Mouse (Mus musculus) forebrain, embryonic 13.5 days (tissue): Measurements from ENCODE around the gene Dzip1. TPM values are rescaled to one million over a fixed set of nuclear protein-coding genes. Genes with fewer than 3 reads are reported as not detected.
A peak's percentile ranks its signal among the peaks of the same experiment; 100 is the strongest.

Experiments
- ATAC-seq: fragments of 200-750 bp; cut with Nextera tagmentation; 2 replicates; pipeline ENCODE4 v1.8.0; 2017
- H3K27ac ChIP-seq: fragments of 300-500 bp; sonication (generic); 2 replicates; pipeline ENCODE4 v1.5.1; 2015; ENCODE audit warnings: inconsistent platforms, mild to moderate bottlenecking, moderate library complexity
- H3K27me3 ChIP-seq: fragments of 300-500 bp; sonication (generic); 2 replicates; pipeline ENCODE4 v1.6.1; 2015; ENCODE audit warnings: mild to moderate bottlenecking, inconsistent platforms
- H3K36me3 ChIP-seq: fragments of 300-500 bp; sonication (generic); 2 replicates; pipeline ENCODE4 v1.6.1; 2015; ENCODE audit warnings: mild to moderate bottlenecking, inconsistent platforms; ENCODE audit not compliant: poor library complexity, severe bottlenecking
- H3K4me1 ChIP-seq: fragments of 300-500 bp; sonication (generic); 2 replicates; pipeline ENCODE4 v1.6.1; 2015; ENCODE audit warnings: inconsistent platforms
- H3K4me2 ChIP-seq: fragments of 300-500 bp; sonication (generic); 2 replicates; pipeline ENCODE4 v1.6.1; 2015; ENCODE audit warnings: inconsistent platforms, mild to moderate bottlenecking, moderate library complexity
- H3K4me3 ChIP-seq: fragments of 300-500 bp; sonication (generic); 2 replicates; pipeline ENCODE4 v1.5.1; 2015; ENCODE audit warnings: mild to moderate bottlenecking, inconsistent platforms
- H3K9ac ChIP-seq: fragments of 300-500 bp; sonication (generic); 2 replicates; pipeline ENCODE4 v1.6.1; 2015; ENCODE audit warnings: mild to moderate bottlenecking, inconsistent platforms
- H3K9me3 ChIP-seq: fragments of 300-500 bp; sonication (generic); replicated peaks from 2 replicates; pipeline ENCODE4 v1.6.1; 2016; ENCODE audit warnings: inconsistent platforms
- WGBS: fragments of 180-500 bp; shearing (Covaris S2); methylation state at CpG from one replicate; pipeline ENCODE4 v1.1.7; 2015; 5-methylcytosine and 5-hydroxymethylcytosine counted together
- polyA plus RNA-seq: library from polyadenylated mRNA; unstranded; fragments of >200 nt; fragmentation: Nextera tagmentation; extraction: Ambion mirVana; gene quantifications from 2 replicates; pipeline ENCODE4 v1.2.1, GENCODE M21; 2015

The Dzip1 gene
- polyA plus RNA-seq, 1 experiment from 2014 or later, result 27.2 TPM

DNA sequence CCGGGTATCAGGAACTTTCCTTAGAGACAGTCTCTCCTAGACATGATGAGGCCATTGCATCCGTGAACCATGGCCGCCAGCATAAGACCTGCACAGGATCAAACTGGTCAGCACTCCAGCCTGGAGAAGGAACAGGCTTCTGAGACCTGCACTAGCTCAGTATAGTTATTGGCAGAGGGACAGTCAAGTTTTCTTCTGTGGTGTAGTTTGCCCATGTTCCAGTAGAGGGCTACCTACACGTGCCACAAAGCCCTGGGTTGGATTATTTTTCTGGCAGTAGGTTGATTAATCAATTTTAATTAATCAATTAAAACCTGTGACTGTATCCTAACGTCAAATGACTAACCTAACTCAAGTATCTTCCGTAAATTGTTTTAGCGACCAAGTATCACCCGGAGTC, 6.2 kb downstream of the Dzip1 start:
- Histone ChIP-seq H3K4me3 (no peak overlapping the region), H3K9me3 (no peaks in the 10 kb centered on the region), H3K9ac (no peak overlapping the region), H3K27ac (no peak overlapping the region), H3K4me1 (peaks cover 35% of the 10 kb centered on the region), H3K27me3 (peaks cover 7% of the 10 kb centered on the region; the same call in 1 of the 2 replicates), H3K4me2 (no peak overlapping the region), H3K36me3 (peaks cover 56% of the 10 kb centered on the region)
- no peak; the same call in 1 of the 2 replicates for ATAC-seq
- 72% methylated on average over 8 of the region's 8 CpGs for WGBS

DNA sequence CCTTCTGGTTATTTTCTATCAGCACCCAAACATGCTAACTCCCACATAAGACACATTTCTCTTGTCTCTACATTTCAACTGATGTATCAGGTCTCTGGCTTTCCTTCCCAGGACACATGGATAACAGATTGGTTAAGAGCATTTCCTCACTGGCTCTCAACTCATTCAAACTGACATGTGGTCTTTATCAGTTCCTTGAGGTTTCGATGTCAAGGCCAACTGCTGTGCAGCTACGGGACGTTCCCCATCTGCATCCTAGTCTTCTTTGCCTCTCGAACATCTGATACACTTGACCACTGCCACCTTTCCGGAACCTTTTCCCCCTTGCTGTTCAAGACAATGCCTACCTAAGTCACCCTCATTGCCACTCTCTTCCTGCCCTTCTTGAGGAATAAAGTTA, 11.6 kb downstream of the Dzip1 start:
- no peak overlapping the region for H3K9ac ChIP-seq
- H3K4me3 ChIP-seq, result no peak overlapping the region
- no peak for ATAC-seq
- H3K9me3 ChIP-seq, result no peaks in the 10 kb centered on the region
- H3K4me1 ChIP-seq, result no peaks in the 10 kb centered on the region
- H3K27ac ChIP-seq, result no peak overlapping the region
- 89% methylated on average over 5 of the region's 5 CpGs for WGBS
- H3K27me3 ChIP-seq, result no peaks in the 10 kb centered on the region
- H3K4me2 ChIP-seq, result no peak overlapping the region
- peaks cover 88% of the 10 kb centered on the region for H3K36me3 ChIP-seq

- Histone ChIP-seq H3K27ac (no peak overlapping the region), H3K4me1 (peaks cover 5% of the 10 kb centered on the region; the same call in 1 of the 2 replicates), H3K4me2 (no peak overlapping the region), H3K9me3 (no peaks in the 10 kb centered on the region), H3K36me3 (peaks cover 89% of the 10 kb centered on the region), H3K27me3 (no peaks in the 10 kb centered on the region), H3K4me3 (no peak overlapping the region), H3K9ac (no peak overlapping the region)
- WGBS, result 92% methylated on average over 6 of the region's 6 CpGs
- ATAC-seq, result no peak
These were observed 13.7 kb downstream of the Dzip1 start for GRCm38 (mm10) chr14:118911521-118911920.

DNA sequence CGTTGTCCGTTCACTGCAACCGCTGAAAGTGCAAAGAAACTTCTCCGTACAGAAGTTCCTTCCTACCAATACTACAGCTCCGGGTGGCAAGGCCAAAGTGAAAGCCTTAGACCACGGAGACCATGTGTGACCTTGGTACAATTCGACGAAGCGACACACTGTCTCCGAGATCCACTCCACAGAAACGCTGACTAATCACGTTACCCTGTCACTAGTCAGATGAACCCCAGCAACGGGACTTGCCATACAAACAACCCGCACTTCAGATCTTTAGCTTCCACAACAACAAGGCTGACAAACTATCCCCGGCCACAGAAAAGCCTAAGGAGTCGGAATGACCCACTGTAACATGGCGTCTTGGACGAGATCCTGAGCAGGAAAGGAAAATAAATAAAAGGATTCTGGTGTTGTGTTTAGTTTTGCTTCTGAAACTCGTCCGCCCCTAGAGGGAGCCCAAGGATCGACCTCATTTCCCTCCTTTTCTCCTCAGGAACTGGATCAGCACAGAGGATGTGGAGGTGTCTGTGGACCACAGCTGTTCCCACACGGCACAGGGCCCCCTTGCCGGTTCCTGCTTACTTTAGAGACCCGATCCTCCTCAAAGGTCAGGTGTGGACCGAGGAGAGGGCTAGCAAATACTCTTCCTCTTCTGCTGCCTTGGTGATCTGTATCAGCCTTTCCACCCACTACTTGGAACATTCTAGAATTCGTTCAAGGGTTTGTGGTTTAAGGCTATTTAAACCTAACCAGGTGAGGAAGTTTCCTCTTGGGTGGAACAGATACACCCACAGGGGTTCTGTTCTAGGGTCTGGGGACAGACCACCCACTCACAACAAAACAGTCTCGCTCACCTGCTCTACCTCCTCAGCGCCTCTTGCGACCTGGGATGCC, 14.7 kb downstream of the Dzip1 start:
- peaks cover 5% of the 10 kb centered on the region; the same call in 1 of the 2 replicates for H3K4me1 ChIP-seq
- no peaks in the 10 kb centered on the region for H3K27me3 ChIP-seq
- H3K9ac ChIP-seq, result no peak overlapping the region
- ATAC-seq, result peak; percentile 54
- peaks cover 90% of the 10 kb centered on the region for H3K36me3 ChIP-seq
- H3K4me2 ChIP-seq, result no peak overlapping the region
- no peak overlapping the region for H3K4me3 ChIP-seq
- 73% methylated on average over 29 of the region's 29 CpGs for WGBS
- no peak overlapping the region for H3K27ac ChIP-seq
- H3K9me3 ChIP-seq, result no peaks in the 10 kb centered on the region

GRCm38 (mm10) chr14:118909872-118910271, 15.4 kb downstream of the Dzip1 start:
- no peak overlapping the region for H3K9ac ChIP-seq
- peaks cover 89% of the 10 kb centered on the region for H3K36me3 ChIP-seq
- no peak overlapping the region for H3K27ac ChIP-seq
- H3K4me3 ChIP-seq, result no peak overlapping the region
- H3K4me1 ChIP-seq, result peaks cover 6% of the 10 kb centered on the region; the same call in 1 of the 2 replicates
- H3K9me3 ChIP-seq, result no peaks in the 10 kb centered on the region
- H3K4me2 ChIP-seq, result no peak overlapping the region
- WGBS, result 92% methylated on average over 8 of the region's 8 CpGs
- ATAC-seq, result no peak
- H3K27me3 ChIP-seq, result no peaks in the 10 kb centered on the region

GRCm38 (mm10) chr14:118907592-118907991, 17.7 kb downstream of the Dzip1 start:
- peaks cover 77% of the 10 kb centered on the region for H3K36me3 ChIP-seq
- no peak overlapping the region for H3K27ac ChIP-seq
- no peaks in the 10 kb centered on the region for H3K27me3 ChIP-seq
- no peak for ATAC-seq
- 75% methylated on average over 8 of the region's 8 CpGs for WGBS
- H3K4me3 ChIP-seq, result no peak overlapping the region
- no peak overlapping the region for H3K4me2 ChIP-seq
- H3K4me1 ChIP-seq, result peaks cover 24% of the 10 kb centered on the region
- no peaks in the 10 kb centered on the region for H3K9me3 ChIP-seq
- no peak overlapping the region for H3K9ac ChIP-seq

GRCm38 (mm10) chr14:118903867-118904562, 21.2 kb downstream of the Dzip1 start:
- peaks cover 78% of the 10 kb centered on the region for H3K36me3 ChIP-seq
- peak overlapping the region; percentile 8; the same call in 1 of the 2 replicates for H3K27ac ChIP-seq
- no peak overlapping the region for H3K4me2 ChIP-seq
- peaks cover 24% of the 10 kb centered on the region for H3K4me1 ChIP-seq
- no peak overlapping the region for H3K4me3 ChIP-seq
- 14% methylated on average over 6 of the region's 6 CpGs for WGBS
- peak; percentile 77 for ATAC-seq
- no peak overlapping the region for H3K9ac ChIP-seq
- no peaks in the 10 kb centered on the region; the same call in 1 of the 2 replicates for H3K9me3 ChIP-seq
- no peaks in the 10 kb centered on the region for H3K27me3 ChIP-seq

DNA sequence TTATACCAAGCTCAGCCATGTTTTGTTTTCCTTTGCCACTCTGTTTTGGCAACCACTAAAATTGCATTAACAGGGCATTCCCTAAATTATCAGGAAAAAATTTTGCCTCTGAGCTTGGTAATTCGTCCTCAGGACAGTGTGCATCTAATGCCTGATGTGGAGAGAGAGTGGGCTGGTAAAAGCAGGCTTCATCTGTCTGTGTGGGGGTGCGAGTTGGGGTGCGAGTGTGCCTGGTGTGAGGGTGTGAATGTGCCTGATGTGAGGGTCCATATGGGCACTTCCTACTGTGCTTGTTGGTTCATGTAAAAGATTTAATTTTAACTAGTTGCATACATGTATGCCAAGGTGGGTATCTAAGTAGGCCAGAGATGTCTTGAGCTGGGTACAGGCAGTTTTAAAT, 21.9 kb downstream of the Dzip1 start:
- Histone ChIP-seq H3K9ac (no peak overlapping the region), H3K27ac (no peak overlapping the region), H3K4me1 (peaks cover 24% of the 10 kb centered on the region), H3K4me2 (no peak overlapping the region), H3K4me3 (no peak overlapping the region), H3K27me3 (no peaks in the 10 kb centered on the region), H3K36me3 (peaks cover 79% of the 10 kb centered on the region), H3K9me3 (no peaks in the 10 kb centered on the region; the same call in 1 of the 2 replicates)
- 85% methylated on average over 3 of the region's 3 CpGs for WGBS
- ATAC-seq, result 0 out of 2 replicates have a peak, but pooled peaks have one; percentile 48

GRCm38 (mm10) chr14:118900911-118901310, 24.3 kb downstream of the Dzip1 start:
- no peak overlapping the region for H3K9ac ChIP-seq
- no peak overlapping the region for H3K27ac ChIP-seq
- H3K27me3 ChIP-seq, result no peaks in the 10 kb centered on the region
- peaks cover 19% of the 10 kb centered on the region for H3K4me1 ChIP-seq
- no peaks in the 10 kb centered on the region; the same call in 1 of the 2 replicates for H3K9me3 ChIP-seq
- ATAC-seq, result no peak
- H3K4me2 ChIP-seq, result no peak overlapping the region
- no peak overlapping the region for H3K4me3 ChIP-seq
- 100% methylated on average over 1 of the region's 1 CpGs for WGBS
- H3K36me3 ChIP-seq, result peaks cover 78% of the 10 kb centered on the region

DNA sequence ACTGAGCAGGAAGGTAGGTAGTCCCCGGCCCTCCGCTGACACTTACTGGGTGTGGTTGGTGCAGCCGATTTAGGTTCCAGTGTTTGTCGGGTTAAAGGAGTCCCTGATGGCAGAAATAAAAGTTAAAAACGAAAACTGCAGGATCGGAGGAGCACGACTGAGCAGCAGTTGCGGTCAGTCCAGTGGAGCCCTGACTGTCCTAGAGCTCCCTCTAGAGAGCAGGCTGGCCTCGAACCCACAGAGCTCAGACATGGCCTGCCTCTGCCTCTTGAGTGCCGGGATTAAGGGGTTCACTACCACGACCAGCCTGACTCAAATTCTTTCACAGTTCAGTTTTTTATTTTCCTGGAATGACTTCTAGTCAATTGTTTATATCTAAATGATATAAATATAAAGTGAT, 25.3 kb downstream of the Dzip1 start:
- Histone ChIP-seq H3K36me3 (peaks cover 82% of the 10 kb centered on the region), H3K27ac (no peak overlapping the region), H3K27me3 (no peaks in the 10 kb centered on the region), H3K9ac (no peak overlapping the region), H3K4me1 (peaks cover 19% of the 10 kb centered on the region), H3K4me2 (no peak overlapping the region), H3K9me3 (no peaks in the 10 kb centered on the region; the same call in 1 of the 2 replicates), H3K4me3 (no peak overlapping the region)
- 83% methylated on average over 11 of the region's 11 CpGs for WGBS
- no peak for ATAC-seq

GRCm38 (mm10) chr14:118895655-118896054, 29.6 kb downstream of the Dzip1 start:
- no peaks in the 10 kb centered on the region for H3K4me1 ChIP-seq
- peaks cover 87% of the 10 kb centered on the region for H3K36me3 ChIP-seq
- H3K9me3 ChIP-seq, result no peaks in the 10 kb centered on the region
- H3K9ac ChIP-seq, result no peak overlapping the region
- WGBS, result 93% methylated on average over 10 of the region's 10 CpGs
- no peak overlapping the region for H3K27ac ChIP-seq
- H3K4me2 ChIP-seq, result no peak overlapping the region
- ATAC-seq, result no peak
- no peak overlapping the region for H3K4me3 ChIP-seq
- no peaks in the 10 kb centered on the region for H3K27me3 ChIP-seq

GRCm38 (mm10) chr14:118895228-118895627, 30.0 kb downstream of the Dzip1 start:
- H3K36me3 ChIP-seq, result peaks cover 84% of the 10 kb centered on the region

More at GRCm38 (mm10) chr14:118895228-118895627, 30.0 kb downstream of the Dzip1 start:
- no peak for ATAC-seq
- H3K4me3 ChIP-seq, result no peak overlapping the region
- H3K27ac ChIP-seq, result no peak overlapping the region
- H3K9me3 ChIP-seq, result no peaks in the 10 kb centered on the region
- H3K27me3 ChIP-seq, result no peaks in the 10 kb centered on the region
- H3K9ac ChIP-seq, result no peak overlapping the region
- no peaks in the 10 kb centered on the region for H3K4me1 ChIP-seq
- H3K4me2 ChIP-seq, result no peak overlapping the region
- WGBS, result 97% methylated on average over 7 of the region's 7 CpGs
